Mouse (Mus musculus): ENCODE measurements around the gene C1qtnf1. TPM values are rescaled to one million over a fixed set of nuclear protein-coding genes. Genes with fewer than 3 reads are reported as not detected.

Gene C1qtnf1
- total RNA-seq, 2 experiments from 2014 or later: not detected

- ATAC-seq (replicated peaks; ENCODE audit: low FRiP score, poor library complexity, severe bottlenecking): 0 out of 2 replicates have a peak, but pooled peaks have one; percentile 18
These were observed 39.5 kb downstream of the C1qtnf1 start for GRCm38 (mm10) chr11:118467441-118468035.

GRCm38 (mm10) chr11:118469509-118470160, 41.6 kb downstream of the C1qtnf1 start:
- no peak for ATAC-seq (replicated peaks; ENCODE audit: low FRiP score, poor library complexity, severe bottlenecking)

DNA sequence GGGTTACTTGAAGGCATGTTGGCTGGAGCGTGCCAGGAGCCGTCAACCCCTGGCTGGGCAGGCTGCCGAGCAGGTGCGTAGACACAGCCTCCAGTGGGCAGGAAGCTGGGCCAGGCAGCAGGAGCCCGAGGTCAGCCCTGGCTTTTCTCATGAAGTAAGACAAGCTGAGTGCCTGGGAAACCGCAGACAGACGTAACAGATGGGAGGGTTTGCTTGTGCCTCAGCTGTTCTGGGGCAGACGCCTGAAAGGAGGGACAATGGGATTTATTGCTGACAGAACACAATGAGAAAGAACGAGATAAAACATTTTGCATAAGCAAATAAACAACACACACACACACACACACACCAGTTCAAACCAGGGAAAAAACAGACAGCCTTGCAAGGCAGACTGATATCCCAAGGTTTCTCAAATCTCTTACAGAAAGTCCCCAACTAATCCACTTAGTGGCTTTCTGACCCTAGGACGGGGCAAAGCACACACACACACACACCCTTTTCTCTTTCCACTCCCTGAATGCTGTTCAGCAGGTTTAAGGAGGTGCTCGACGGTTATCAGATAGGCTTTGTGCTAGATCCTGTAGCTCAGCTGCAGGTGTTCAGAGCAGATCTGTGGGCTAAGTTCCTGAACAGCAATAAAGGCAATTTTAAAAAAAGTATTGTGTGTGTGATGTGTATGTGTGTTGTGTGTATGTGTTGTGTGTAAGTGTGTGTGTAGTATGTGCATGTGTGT, 42.4 kb downstream of the C1qtnf1 start:
- ATAC-seq (replicated peaks; ENCODE audit: low FRiP score, poor library complexity, severe bottlenecking): peak; percentile 52; the same call in 1 of the 2 replicates

DNA sequence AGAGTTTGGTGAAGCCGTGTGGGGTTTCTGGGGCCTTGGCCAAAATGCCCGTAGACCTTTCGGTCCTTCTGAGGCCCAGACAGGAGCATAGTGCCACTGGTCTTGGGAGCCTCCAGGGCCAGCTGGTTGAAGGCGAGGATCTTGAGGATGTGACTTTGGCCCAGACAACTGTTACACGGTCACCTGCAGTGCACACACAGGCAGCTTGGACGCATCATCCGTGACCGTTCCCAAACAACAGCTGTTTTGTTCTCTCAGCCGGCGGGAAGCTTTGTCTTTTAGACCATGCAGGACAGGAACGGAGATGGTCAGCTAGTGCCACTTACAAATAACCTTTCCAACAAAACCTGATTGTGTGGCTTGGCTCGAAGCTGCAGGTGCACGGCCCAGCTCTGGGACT, 43.7 kb downstream of the C1qtnf1 start:
- ATAC-seq (replicated peaks; ENCODE audit: low FRiP score, poor library complexity, severe bottlenecking): no peak

DNA sequence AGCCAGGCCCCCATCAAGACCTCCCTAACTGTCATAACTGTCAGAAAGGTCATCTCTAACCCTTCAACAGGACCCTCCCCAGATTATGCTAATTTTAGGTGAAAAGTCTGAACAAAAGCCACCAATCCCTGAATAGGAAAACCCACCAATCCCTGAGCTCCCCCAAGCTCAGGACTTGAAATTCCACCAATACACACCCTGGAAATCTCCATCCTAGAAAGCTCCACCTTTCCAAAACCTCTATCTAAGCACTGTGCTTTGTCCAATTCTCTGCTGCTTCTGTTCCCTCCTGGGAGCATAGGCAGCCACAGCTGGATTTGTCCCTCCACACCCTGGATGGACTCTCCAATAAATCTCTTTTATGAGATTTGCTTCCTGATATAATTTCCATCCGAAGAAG, 45.2 kb downstream of the C1qtnf1 start:
- no peak for ATAC-seq (replicated peaks; ENCODE audit: low FRiP score, poor library complexity, severe bottlenecking)

DNA sequence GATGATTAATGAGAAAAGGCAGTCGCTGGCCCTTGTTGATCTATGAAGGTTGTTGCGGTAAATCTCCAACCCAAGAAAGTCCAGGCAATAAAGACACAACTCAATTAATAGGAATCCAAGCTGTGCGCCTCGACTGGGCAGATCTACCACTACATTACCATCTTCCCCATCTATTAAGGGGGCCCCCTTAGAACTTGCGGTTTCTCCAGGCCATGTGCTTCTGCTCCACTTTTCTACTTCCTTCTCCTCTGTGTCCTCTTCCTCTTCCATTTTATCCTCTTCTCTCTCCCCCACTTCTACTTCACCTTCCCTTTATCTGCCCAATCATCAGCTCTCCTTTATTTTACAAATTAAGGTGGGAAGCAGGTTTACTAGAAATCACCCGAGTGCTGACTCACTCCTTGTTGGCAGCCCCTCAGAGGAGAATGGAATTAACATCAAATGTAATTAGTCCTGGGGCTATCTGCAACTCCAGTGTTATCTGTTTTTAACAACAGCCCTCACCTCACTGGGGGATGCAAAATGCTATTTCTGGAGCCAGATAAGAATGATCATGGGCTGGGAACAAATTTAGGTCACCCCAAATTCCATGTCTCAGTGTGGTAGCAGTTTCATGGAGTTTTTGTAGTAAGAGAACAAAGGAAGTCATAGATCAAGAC, 46.0 kb downstream of the C1qtnf1 start:
- ATAC-seq (replicated peaks; ENCODE audit: low FRiP score, poor library complexity, severe bottlenecking): no peak

DNA sequence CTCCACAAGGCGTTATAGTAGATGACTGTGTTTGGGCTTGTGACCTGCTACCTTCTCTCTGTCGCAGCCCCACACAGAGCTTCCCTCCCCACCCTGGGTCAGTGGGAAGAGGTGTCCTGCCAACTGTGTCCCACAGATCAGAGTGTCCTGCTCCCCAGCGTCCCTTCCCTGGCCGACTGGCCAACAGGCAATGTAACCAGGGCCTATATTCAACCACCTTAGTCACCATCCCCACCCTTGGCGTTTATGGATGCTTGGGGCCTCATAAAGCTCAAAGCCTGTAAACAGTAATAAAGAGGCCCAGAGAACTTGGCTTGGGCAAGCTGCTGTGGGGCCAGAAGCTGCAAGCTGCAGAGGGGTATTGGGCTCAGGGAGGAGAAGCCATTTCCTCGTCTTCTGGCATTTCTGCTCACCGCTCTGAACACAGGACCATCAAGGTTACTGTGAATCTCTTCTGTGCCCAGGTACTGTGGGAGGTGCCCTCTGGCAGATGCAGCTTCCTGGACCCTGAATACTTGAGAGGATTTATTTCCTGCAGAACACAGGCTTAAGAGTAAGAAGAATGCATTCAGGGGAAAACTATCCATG, 47.6 kb downstream of the C1qtnf1 start:
- no peak for ATAC-seq (replicated peaks; ENCODE audit: low FRiP score, poor library complexity, severe bottlenecking)

GRCm38 (mm10) chr11:118476396-118477373, 48.7 kb downstream of the C1qtnf1 start, which contains the start of gene Engase:
Engase (plus strand) TSS chr11:118476829.
- ATAC-seq (replicated peaks; ENCODE audit: low FRiP score, poor library complexity, severe bottlenecking): peak; percentile 99

GRCm38 (mm10) chr11:118479776-118480175, 51.8 kb downstream of the C1qtnf1 start:
- ATAC-seq (replicated peaks; ENCODE audit: low FRiP score, poor library complexity, severe bottlenecking): no peak

- no peak for ATAC-seq (replicated peaks; ENCODE audit: low FRiP score, poor library complexity, severe bottlenecking)
These were observed 53.2 kb downstream of the C1qtnf1 start for GRCm38 (mm10) chr11:118481231-118481630.

- no peak for ATAC-seq (replicated peaks; ENCODE audit: low FRiP score, poor library complexity, severe bottlenecking)
These were observed 53.7 kb downstream of the C1qtnf1 start for GRCm38 (mm10) chr11:118481751-118482150.

DNA sequence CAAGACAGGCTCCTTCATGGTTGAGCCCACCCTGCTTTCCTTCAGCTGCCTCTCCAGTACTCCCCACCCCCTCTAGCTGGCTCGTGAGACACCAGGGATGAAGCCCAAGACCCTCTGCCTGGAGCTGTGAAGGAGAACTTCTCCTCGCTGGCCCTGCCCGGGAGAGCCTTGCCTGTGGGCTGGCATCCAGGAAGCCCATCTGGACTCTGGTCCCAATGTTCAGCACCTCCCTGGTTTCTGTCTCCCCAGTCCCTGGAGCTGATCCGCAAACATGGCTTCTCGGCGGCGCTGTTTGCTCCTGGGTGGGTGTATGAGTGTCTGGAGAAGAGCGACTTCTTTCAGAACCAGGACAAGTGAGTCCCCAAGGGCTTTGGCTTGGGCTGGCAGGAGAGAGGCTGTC, 56.2 kb downstream of the C1qtnf1 start:
- ATAC-seq (replicated peaks; ENCODE audit: low FRiP score, poor library complexity, severe bottlenecking): no peak

DNA sequence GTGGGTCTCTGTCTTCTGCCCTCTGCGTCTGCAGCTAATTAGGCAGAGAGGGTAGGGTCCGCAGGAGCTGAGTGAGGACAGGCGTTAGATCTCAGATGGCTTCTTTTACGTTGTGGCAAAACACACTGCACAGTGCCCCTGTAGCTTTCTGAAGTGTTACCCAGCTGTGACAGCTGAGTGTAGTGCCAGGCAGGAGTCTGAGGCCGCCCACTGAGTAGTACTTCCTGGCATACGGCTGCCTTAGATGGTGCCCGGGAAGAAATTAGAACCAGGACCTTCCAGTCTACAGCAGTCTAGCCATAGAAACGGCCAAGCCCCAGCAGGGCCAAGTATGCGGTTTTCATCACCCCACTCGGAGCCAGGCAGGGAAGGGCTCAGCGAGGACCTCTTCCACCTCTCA, 57.3 kb downstream of the C1qtnf1 start:
- no peak for ATAC-seq (replicated peaks; ENCODE audit: low FRiP score, poor library complexity, severe bottlenecking)

DNA sequence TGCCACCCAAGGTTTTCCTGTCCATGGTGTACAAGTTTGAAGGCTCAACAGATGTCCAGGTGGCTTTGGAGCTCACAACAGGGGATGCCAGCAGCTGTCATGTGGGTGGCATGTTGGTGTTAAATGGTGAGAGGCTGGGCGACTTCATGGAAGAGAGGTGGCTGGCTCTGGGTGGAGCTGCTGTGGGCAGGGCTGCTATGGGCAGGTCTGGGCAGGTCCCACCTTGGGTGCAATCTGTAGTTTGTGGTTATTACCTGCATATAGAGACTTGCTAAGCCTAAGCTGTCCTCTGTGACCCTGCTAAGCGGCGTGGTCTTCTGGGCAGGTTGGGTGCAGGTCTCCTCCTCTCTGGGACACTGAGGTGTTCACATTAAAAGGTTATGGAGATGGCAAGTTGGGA, 57.8 kb downstream of the C1qtnf1 start:
- ATAC-seq (replicated peaks; ENCODE audit: low FRiP score, poor library complexity, severe bottlenecking): no peak

GRCm38 (mm10) chr11:118486281-118486680, 58.3 kb downstream of the C1qtnf1 start:
- no peak for ATAC-seq (replicated peaks; ENCODE audit: low FRiP score, poor library complexity, severe bottlenecking)

DNA sequence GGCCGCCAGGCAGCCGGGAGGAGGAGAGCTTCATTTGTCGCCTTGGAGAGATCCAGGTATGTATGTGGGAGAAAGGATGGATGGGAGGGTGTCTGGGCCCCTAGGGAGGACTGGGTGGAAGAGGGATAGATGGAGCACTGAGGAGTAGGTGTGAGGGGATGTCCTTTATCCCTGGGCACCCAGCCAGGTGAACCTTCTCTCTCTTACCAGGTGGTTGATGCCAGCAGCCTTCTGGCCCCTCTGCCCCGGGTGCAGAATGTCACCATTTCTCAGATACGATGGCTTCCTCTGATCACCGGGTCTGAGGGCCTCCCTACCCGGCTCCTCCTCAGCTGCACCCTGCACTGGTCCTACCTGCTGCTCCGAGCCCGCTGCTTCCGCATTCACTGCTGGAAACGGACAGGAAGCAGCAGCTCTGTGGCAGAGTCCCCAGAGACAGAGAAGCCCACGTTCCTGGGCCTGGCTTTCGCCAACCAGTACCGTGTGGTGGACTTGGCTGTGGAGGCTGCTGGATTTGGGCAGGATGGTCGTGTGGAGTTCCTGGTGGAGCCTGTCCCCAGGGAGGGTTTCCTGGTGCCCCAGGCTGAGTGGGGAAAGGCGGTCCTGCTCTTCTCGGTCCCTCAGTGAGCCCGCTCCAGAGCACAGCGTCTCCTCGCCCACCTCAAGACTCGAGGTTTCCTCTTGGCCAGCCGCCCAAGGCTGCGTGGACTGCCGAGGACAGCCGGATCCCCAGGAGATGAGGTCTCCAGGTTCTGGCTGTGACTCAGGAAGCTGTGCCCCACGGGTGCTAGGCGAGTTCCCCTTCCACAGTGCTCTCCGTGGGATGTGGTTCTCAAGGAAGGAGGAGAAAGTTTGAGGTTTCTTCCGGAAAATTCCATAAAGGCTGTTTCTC, 59.1 kb downstream of the C1qtnf1 start:
- ATAC-seq (replicated peaks; ENCODE audit: low FRiP score, poor library complexity, severe bottlenecking): no peak

DNA sequence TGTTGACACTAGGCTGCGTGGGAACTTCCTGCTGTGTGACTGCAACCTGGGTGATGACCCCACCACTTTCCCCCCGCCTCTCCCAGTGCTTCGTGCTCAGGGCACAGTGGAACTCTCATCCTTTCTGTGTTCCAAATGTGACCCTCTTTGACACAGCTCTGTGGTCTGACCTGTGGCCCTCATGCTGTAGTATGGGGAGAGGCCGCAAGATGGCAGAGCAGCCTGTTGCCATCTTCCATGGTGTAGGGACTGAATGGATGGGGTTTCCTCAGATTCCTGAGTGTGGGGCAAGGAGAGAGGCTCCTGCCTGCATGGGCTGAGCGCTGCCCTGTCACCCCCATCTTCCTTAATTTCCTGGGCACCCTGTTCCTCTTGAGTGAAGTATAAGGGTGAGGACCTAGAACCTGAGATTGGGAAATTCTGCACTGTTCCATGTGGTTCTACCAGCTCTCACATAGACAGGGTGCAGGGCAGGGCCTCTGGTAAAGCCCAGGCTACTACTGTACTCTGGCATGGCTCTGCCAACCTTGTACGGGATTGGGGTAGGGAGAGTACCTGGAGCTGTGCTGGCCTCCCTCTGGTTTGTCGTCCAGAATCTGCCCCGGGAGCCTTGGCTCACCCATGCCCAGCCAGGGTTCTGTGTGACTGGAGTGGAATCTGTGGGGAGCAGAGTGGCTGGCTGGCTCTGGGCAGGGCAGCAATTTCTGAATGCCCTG, 60.3 kb downstream of the C1qtnf1 start:
- ATAC-seq (replicated peaks; ENCODE audit: low FRiP score, poor library complexity, severe bottlenecking): no peak
